Mouse (Mus musculus) gastrocnemius, adult 2 months (tissue): Measurements from ENCODE around the gene Foxf1. TPM values are rescaled to one million over a fixed set of nuclear protein-coding genes. Genes with fewer than 3 reads are reported as not detected.

ENCODE experiments used
- DNase-seq: peaks from one replicate; pipeline ENCODE4 v3.0.0; 2022
- H3K27ac ChIP-seq: fragments of 200-600 bp; 2 replicates; pipeline ENCODE4 v1.8.1; 2022; ENCODE audit warnings: mild to moderate bottlenecking
- H3K4me3 ChIP-seq: fragments of 200-600 bp; 2 replicates; pipeline ENCODE4 v1.8.1; 2022; ENCODE audit warnings: mild to moderate bottlenecking, moderate library complexity
- CTCF ChIP-seq: fragments of 200-600 bp; IDR thresholded peaks from 2 replicates; pipeline ENCODE4 v1.8.1; 2022; ENCODE audit warnings: antibody characterized with exemption, mild to moderate bottlenecking, moderate library complexity
- intact Hi-C: fragments of 180-260 bp; cut with DNase I; formaldehyde crosslinking; loops from one replicate; pipeline ENCODE4 v1.15.1; 2025
- total RNA-seq, 2 experiments: library from RNA; stranded (reverse); gene quantifications; 2 replicates each; pipeline ENCODE4 v1.2.3; 2021

Gene Foxf1
- total RNA-seq, 2 experiments from 2014 or later: 0.10 to 0.14 TPM

DNA sequence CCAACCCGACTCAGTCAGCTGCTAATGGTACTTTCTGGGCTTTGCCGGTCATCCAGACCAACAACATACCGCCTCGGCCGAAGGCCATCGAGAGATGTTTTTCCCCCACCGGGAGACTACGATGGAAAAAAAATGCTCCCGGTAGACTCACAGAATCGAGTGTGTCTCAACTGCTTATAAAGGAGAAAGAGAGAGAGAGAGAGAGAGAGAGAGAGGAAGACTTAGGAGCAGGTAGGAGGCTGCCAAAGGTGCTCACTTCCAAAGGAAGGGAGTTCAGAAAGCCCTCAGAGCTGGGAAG, 9.4 kb upstream of the Foxf1 start:
- DNase-seq: no peak
- intact Hi-C loops: no loop called here
- TF ChIP-seq CTCF: no peak

DNA sequence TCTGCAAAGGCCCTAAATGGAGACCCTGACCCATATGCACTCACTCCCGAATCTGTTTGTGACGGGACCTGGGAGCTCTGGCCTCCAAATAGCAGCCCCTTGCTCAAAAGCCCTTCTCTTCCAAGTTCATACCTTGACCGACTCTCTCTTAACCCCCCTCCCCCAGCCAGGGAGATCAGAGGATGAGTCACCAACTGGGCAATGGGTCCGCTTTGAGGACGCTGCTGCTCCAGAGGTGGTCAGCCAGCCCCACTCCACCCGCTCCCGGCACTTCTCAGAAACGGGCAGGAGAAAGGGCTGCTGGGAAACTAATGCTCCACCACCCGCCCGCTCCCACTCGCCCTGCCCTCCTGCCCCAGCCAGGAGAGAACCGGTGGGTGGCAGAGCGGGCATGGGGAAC, 8.2 kb upstream of the Foxf1 start:
- intact Hi-C loops: no loop called here
- no peak for DNase-seq
- H3K27ac ChIP-seq: no peak overlapping the region
- H3K4me3 ChIP-seq: no peak overlapping the region
- no peak for TF ChIP-seq CTCF

More for the DNA sequence above, 9.4 kb upstream of the Foxf1 start:
- Histone ChIP-seq H3K4me3 (no peak overlapping the region), H3K27ac (no peak overlapping the region)

DNA sequence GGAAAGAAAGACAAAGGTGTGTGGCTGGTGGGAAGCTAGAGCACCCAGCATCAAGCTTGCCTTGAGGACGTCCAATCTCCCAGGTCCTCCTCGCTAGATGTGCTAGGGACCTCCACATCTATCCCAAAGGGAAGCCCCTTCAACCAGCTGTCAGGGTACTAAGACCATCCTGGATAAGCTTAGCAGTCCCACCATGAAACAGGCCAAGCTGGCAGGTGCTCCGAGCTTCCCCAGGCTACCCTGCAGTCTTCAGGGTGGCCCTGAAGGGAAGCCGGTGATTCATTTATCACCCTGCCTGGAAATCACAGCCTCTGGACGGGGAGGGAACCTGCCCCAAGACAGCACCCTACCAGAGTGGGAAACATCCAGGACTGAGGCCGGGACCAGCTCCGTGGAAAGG, 7.6 kb upstream of the Foxf1 start:
- intact Hi-C loops: no loop called here
- TF ChIP-seq CTCF: no peak
- no peak overlapping the region for H3K27ac ChIP-seq
- no peak for DNase-seq
- H3K4me3 ChIP-seq: no peak overlapping the region

DNA sequence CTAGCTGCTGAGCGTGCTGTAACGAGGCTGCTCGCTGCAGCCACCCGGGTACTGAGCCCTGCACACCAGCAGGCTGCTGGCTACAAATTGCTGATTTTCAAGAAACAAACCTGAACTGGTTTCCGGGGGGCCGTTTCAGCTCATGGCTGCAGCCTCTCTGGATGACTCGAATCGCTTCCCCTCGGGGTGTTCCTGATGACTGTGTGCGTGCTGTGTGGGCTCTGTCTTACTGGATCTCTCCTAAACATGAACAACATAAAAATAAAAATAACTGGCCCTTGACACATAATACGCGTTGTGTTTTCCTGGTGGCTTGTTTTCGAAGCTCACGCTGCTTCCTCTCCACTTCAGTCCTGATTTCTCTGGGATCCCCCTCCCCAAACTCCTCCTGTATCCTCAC, 5.5 kb upstream of the Foxf1 start:
- no peak for TF ChIP-seq CTCF
- DNase-seq: no peak
- intact Hi-C loops: no loop called here
- Histone ChIP-seq H3K27ac (no peak overlapping the region), H3K4me3 (no peak overlapping the region)

DNA sequence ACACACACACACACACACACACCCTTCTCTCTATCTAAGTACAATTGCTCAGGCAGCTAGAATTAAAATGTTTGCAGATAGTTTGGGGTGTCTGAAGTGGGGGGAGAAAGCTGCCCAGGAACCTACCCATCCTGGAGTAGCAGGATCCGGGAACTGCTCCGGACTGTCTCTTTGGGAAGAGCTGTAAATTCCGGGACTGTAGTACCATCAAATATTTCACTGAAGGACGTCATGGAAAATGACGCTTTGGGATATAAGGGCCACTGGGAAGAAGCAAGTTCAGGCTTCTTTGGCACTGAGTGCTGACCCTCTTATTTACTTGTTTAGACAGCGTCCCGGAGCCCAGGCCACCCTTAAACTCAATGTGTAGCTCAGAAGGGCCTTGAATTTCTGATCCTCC, 5.0 kb upstream of the Foxf1 start:
- no peak overlapping the region for H3K4me3 ChIP-seq
- TF ChIP-seq CTCF: no peak
- no peak for DNase-seq
- intact Hi-C loops: no loop called here
- no peak overlapping the region for H3K27ac ChIP-seq

DNA sequence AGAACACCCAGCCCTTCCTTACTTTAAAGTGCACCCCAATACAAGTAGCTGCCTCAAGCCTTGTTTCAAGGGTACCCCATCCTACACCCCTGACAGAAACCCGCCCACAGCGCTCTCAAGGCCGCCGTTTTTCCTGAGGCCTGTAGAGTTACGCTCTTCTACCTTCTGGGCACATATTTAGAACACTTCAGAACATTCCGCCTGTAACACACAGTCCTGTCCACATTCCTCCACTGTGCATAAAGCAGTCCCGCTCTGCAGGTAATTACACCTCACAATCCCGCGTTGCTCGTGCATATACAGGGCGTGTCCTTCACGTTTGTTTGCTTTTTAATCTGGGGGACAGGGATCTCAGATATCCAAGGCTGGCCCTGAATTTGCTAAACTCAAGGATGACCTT, 4.2 kb upstream of the Foxf1 start:
- H3K4me3 ChIP-seq: no peak overlapping the region
- intact Hi-C loops: no loop called here
- no peak for DNase-seq
- no peak for TF ChIP-seq CTCF
- H3K27ac ChIP-seq: no peak overlapping the region

DNA sequence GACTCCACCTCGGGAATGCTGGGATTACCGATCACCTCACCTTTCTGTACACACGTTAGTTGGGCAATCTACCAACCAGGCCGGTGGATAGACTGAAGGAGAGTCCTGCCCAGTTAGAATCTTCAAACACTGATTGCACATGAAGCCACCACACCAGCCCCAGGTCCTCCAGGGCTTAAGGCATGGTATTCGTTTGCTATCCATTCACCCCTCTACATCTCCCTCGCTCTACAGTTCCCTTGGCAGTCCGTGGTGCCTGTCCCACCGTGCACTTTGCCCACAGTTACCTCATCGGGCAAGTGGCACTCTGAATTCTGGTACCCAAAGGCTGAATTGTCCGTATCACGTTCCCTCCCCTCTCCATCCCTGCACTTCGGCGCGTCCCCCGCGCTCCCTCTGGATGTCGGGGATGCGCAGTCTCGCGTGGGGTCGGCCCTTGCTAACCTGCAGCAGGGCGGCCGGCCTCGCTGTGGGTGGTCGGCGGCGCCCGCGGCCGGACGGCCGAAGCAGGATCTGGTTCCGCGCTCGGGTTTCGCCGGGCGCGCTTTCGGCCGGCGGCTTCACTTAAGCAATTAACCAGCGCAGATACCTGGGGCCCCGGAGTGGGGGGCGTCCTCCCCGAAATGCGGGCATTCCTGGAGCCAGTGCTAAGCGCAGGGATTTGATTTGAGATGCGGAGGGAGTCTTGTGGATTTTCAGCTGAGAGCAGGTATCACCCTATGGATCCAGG, 3.7 kb upstream of the Foxf1 start:
- intact Hi-C loops: no loop called here
- no peak overlapping the region for H3K4me3 ChIP-seq

DNA sequence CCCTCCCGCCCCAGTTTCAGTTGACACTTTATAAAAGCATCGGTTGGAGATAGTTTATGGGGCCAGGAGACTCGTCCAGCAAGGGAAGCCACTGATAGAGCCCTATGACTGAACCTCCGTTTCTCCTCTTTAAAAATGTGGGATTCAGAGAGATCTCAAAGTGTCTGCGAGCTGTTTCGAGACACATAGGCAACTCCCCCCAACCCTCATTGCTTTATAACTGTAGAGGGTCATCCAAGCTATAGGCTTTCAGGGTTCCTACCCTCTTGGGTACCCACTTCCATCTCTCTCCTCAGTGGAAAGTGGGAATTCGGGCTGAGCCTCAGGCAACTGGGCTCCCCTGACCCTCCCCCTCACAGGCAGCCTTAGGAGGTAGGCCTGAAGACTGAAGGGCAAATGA, 2.8 kb upstream of the Foxf1 start:
- no peak for TF ChIP-seq CTCF
- intact Hi-C loops: no loop called here

More for the DNA sequence above, 3.7 kb upstream of the Foxf1 start:
- TF ChIP-seq CTCF: no peak
- no peak overlapping the region for H3K27ac ChIP-seq
- DNase-seq: no peak

DNA sequence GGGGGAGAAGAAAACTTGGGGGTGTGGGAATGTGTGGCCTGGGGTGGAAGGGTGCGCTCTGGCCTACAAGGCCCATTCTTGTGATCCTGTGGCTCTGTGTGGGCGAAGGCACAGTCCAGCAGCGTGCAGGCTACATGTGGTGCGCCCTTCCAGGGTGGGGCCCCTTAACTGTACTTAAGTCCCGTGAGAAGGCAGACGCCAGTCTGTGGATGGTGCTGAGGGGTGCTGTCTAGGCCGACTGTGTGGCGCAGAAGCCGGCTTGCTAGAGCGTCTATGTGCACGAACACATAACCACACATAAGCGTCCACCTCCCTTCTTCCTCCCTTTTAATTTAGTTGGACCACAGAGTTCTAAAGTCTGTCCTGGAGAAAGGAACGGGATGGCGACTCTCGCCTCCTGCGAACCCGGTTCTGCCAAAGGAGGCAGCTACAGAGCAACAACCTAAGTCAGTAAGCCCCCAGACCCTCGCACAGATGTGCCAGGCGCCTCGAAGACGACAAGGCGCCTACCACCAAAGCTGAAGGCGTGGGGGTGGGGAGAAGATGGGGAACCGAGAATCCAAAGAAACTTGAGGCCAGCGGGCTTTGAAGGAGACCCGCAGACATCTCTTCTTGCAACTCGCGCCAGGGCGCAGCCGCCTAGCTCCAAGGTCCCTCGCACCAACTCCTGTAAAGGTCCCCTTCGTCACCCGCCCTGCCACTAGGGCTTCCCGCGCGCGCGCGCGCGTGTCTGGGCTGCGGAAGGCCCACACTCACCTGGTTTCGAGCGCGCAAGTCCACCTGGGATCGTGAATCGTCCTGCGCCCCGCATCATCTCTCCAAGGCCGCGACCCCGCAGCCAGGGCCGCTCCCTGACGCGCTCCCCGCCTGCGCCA, 1.7 kb upstream of the Foxf1 start:
- TF ChIP-seq CTCF: no peak
- H3K27ac ChIP-seq: no peak overlapping the region
- peak overlapping the region; percentile 84 for H3K4me3 ChIP-seq
- no peak for DNase-seq
- intact Hi-C loops: no loop called here

More for the DNA sequence above, 2.8 kb upstream of the Foxf1 start:
- H3K27ac ChIP-seq: no peak overlapping the region
- H3K4me3 ChIP-seq: no peak overlapping the region
- DNase-seq: no peak

DNA sequence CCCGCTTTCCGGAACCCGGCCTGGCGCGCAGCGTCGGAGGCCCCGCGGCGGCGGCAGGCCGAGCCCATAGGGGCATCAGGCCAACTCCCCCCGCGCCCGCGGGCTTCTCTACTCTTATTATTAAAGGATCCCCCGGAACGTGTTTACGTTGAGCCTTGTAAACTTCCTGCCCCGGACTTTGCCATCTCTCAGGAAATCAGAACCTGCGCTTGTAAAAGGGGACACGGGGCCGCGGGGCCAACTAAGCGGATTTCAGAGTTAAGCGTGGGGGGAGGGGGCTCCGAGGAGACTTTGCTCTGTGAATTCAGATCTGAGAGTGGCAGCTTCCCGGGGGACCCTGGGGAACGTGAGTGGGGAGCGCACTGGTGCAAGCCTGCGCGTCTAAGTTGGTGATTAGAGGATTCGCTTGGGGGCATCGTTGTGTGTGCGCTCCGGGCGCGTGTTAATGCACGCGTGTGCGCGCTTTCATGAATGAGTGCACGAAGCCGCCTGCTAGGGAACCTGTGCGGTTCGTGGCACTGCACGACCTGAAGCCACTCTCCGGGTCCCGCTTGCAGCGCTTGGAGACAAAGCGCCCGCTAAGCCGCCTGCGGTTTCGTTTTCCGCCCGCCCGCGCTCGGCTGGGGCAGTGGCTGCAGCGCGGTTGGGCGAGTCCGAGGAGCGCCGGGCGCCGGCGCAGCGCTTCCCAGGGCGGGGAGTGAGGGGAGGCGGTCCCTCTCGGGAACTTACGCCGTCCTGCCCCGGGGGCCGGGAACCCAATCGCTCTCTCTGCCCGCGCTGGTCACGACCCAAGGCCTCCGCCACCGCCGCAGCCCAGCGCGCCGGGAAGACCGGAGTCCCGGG, 872 bp upstream of the Foxf1 start:
- H3K27ac ChIP-seq: peak overlapping the region; percentile 24; the same call in 1 of the 2 replicates
- H3K4me3 ChIP-seq: peak overlapping the region; percentile 84
- intact Hi-C loops: no loop called here
- TF ChIP-seq CTCF: no peak
- DNase-seq: peak; percentile 80

DNA sequence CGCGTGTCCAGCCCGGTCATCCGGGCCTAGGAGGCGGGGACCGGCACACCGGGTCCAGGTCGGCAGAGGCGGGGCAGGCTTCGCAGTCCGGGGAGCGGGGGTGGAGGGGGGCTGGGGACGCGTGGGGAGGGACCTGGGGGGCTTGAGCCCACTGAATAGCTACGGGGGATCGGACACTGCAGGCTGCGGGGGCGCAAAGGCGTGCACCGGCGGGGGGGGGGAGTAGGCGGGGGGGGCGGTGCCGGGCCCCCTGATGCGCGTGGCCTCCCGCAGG, 313 bp upstream of the Foxf1 start:
- H3K4me3 ChIP-seq: peak overlapping the region; percentile 84
- intact Hi-C loops: no loop called here
- DNase-seq: no peak
- TF ChIP-seq CTCF: no peak
- peak overlapping the region; percentile 24; the same call in 1 of the 2 replicates for H3K27ac ChIP-seq

DNA sequence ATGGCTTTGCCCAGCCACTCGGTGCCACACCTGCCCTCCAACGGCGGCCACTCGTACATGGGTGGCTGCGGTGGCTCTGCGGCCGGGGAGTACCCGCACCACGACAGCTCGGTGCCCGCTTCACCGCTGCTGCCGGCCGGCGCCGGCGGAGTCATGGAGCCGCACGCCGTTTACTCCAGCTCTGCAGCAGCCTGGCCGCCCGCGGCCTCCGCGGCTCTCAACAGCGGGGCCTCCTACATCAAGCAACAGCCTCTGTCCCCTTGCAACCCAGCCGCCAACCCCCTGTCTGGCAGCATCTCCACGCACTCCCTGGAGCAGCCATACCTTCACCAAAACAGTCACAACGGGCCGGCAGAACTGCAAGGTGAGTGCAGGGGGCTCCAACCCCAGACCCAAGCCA, 825 bp downstream of the Foxf1 start:
- TF ChIP-seq CTCF: no peak
- no peak overlapping the region for H3K27ac ChIP-seq
- peak overlapping the region; percentile 84 for H3K4me3 ChIP-seq
- DNase-seq: no peak
- intact Hi-C loops: no loop called here

DNA sequence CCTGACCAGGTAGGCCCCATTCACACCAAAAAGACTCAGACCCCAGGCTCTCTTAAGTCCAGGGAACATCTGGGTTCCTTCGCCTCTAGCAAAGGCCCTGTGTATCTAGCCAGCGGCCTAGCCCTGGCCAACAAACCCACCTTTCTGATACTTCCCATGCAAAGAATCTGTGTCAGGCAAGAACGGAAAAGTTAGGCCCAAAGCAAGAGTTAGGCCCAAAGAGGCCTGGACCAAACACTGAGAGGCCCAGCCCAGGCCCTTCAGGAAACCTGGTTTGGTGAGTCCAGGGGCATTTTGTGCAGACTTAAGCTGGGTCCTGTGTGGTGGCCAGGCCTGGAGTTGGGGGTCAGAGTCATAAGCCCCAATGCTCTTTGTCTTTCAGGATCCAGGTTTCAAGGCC, 1.4 kb downstream of the Foxf1 start:
- no peak for TF ChIP-seq CTCF
- intact Hi-C loops: no loop called here
- no peak for DNase-seq
- no peak overlapping the region for H3K27ac ChIP-seq
- no peak overlapping the region for H3K4me3 ChIP-seq
